Mouse (Mus musculus) liver, adult 2 months (tissue): ENCODE results near the gene Trim9. TPM values are rescaled to one million over a fixed set of nuclear protein-coding genes. Genes with fewer than 3 reads are reported as not detected.

Experiments
- DNase-seq: peaks from one replicate; pipeline ENCODE4 v3.0.0-alpha.2; 2011; ENCODE audit warnings: low read depth, low spot score; ENCODE audit errors: extremely low read depth
- H3K27ac ChIP-seq: fragments of 200-500 bp; replicated peaks from 2 replicates; pipeline ENCODE4 v1.5.1; 2012; ENCODE audit warnings: low read depth, mild to moderate bottlenecking, control low read depth, inconsistent platforms, low read length; ENCODE audit not compliant: insufficient read depth
- H3K27me3 ChIP-seq: fragments of 200-500 bp; 2 replicates; pipeline ENCODE4 v1.6.1; 2012; ENCODE audit warnings: mild to moderate bottlenecking, moderate library complexity, low read length, inconsistent platforms; ENCODE audit not compliant: control insufficient read depth, insufficient read depth
- H3K36me3 ChIP-seq: fragments of 200-500 bp; 2 replicates; pipeline ENCODE4 v1.6.1; 2012; ENCODE audit warnings: low read length, inconsistent platforms; ENCODE audit not compliant: control insufficient read depth, insufficient read depth
- H3K4me1 ChIP-seq: fragments of 200-500 bp; 2 replicates; pipeline ENCODE4 v1.6.1; 2011; ENCODE audit warnings: low read length; ENCODE audit not compliant: control insufficient read depth, insufficient read depth
- H3K4me3 ChIP-seq: fragments of 200-500 bp; 2 replicates; pipeline ENCODE4 v1.5.1; 2011; ENCODE audit warnings: low read depth, mild to moderate bottlenecking, control low read depth, low read length, moderate library complexity; ENCODE audit not compliant: insufficient read depth
- H3K79me2 ChIP-seq: fragments of 200-500 bp; 2 replicates; pipeline ENCODE4 v1.6.1; 2012; ENCODE audit warnings: inconsistent platforms, mild to moderate bottlenecking, low read length, moderate library complexity; ENCODE audit not compliant: control insufficient read depth, insufficient read depth
- H3K9ac ChIP-seq: fragments of 200-500 bp; 2 replicates; pipeline ENCODE4 v1.6.1; 2012; ENCODE audit warnings: low read depth, mild to moderate bottlenecking, control low read depth, inconsistent platforms, low read length
- CTCF ChIP-seq: fragments of 200-500 bp; IDR thresholded peaks from 2 replicates; pipeline ENCODE4 v1.5.1; 2011; ENCODE audit warnings: low read depth, low read length, control low read depth
- POLR2A ChIP-seq: fragments of 200-500 bp; IDR thresholded peaks from 2 replicates; pipeline ENCODE4 v1.6.1; 2011; ENCODE audit warnings: low read length, control low read depth; ENCODE audit not compliant: insufficient read depth; ENCODE audit errors: extremely low read depth
- WGBS: fragments of 180-500 bp; shearing (Covaris S2); methylation state at CpG from one replicate; pipeline ENCODE4 v1.1.7; 2018; 5-methylcytosine and 5-hydroxymethylcytosine counted together
- polyA plus RNA-seq: library from polyadenylated mRNA; depleted of rRNA; stranded (reverse); fragments of >200 nt; gene quantifications from 2 replicates; pipeline ENCODE4 v1.2.3, GENCODE M21; 2012
- total RNA-seq: library from RNA; depleted of rRNA; stranded (reverse); fragments of >200 nt; gene quantifications from 2 replicates; pipeline ENCODE4 v1.2.3, GENCODE M21; 2014

Gene Trim9
- total and polyA plus RNA-seq, 2 experiments: not detected

DNA sequence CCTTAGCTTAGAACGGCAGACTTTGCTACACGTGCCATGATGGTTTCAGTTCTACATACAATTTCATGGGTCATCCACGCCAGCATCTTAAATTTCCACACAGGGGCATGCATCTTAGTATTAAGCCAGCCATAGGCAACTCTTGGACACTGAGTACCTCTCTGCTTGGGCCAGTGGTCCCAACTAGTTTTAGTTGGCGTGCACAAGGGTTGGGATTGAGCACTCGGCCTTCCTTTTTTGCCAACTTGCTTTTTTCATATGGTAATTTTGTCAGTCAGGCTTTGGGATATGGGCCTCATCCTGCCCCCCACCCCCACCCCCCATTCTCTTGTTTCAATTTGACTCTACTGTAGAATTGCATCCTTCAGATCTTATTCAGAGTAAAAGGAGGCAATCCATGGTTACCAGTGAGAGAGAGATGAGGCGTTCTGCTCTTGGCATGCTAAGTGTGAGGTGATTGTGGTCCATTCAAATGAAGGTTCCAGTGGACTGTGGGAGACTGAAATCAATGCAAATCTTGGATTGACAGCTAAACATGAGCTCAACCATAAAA lies 14.1 kb downstream of the Trim9 start:
- Histone ChIP-seq H3K27me3 (no peaks in the 10 kb centered on the region), H3K79me2 (no peaks in the 10 kb centered on the region), H3K4me3 (no peak overlapping the region), H3K9ac (no peak overlapping the region), H3K36me3 (no peaks in the 10 kb centered on the region), H3K27ac (no peak overlapping the region), H3K4me1 (no peaks in the 10 kb centered on the region)
- DNase-seq: no peak
- TF ChIP-seq CTCF: no peak
- TF ChIP-seq POLR2A: no peak
- 85% methylated on average over 6 of the region's 6 CpGs for WGBS

DNA sequence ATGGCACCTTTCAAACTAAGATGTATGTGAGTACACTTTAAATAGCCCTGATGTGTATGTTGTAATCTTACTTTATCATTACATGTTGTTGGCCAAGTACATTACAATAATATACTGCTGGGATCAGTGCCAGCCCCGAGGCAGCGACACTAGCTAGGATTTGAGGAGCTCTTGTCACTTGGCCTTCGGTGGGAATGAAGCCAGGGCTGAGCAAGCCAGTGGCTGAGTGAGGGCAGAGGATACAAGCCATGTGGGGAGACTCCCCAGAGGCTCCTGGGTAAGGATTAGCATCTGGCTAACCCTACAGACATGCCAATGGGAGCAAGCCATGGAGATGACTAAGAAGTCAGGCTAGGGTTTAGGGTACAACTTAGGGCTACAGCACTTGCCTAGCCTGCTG lies 18.4 kb downstream of the Trim9 start:
- H3K36me3 ChIP-seq: no peaks in the 10 kb centered on the region
- DNase-seq: no peak
- H3K9ac ChIP-seq: no peak overlapping the region
- TF ChIP-seq CTCF (no peak), POLR2A (no peak)
- WGBS: 71% methylated on average over 3 of the region's 3 CpGs
- no peaks in the 10 kb centered on the region for H3K79me2 ChIP-seq
- no peak overlapping the region for H3K27ac ChIP-seq
- H3K27me3 ChIP-seq: no peaks in the 10 kb centered on the region
- H3K4me3 ChIP-seq: no peak overlapping the region
- H3K4me1 ChIP-seq: no peaks in the 10 kb centered on the region

DNA sequence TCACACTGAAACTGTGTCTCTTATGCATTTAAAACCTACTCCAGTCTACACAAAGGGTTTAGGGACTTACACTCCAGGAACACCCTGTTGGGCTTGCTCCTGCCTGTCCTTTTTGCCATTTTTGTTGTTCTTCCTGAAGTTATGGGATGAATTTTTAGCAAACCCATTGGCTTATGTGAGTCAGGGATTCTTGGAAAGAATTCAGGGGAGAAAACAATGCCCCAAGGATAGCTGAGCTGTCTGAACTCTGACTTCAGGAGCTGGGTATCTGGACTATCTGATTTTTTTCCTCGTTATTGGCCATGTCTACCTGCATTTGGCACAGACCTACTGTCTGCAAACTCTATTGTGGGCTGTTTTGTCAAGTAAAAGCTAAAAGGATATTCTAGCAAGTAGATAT lies 20.5 kb downstream of the Trim9 start:
- no peaks in the 10 kb centered on the region for H3K27me3 ChIP-seq
- H3K4me1 ChIP-seq: no peaks in the 10 kb centered on the region
- WGBS: 37% methylated on average over 1 of the region's 1 CpGs
- TF ChIP-seq POLR2A: no peak
- TF ChIP-seq CTCF: no peak
- no peak overlapping the region for H3K27ac ChIP-seq
- no peaks in the 10 kb centered on the region for H3K36me3 ChIP-seq
- DNase-seq: no peak
- no peaks in the 10 kb centered on the region for H3K79me2 ChIP-seq
- H3K4me3 ChIP-seq: no peak overlapping the region
- no peak overlapping the region for H3K9ac ChIP-seq

DNA sequence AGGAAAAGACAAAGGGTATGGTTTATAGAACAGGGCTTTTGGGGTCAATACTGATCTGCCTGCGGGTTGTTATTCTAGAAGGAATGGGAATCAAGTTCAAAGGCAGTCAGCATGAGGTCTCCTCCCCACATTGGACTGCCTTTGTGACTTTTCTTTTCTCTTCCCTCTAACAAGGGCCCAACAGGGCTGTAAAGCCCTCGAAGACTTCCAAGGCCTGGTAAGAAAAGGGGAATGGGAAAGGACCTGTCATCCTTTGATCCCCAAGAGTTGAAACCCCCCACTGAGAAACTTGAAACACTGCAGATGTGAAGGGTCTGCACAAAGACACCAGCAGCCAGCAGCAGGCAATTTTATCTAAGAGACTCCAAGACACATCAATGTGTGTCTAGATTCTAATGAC lies 21.0 kb downstream of the Trim9 start:
- TF ChIP-seq POLR2A (no peak), CTCF (no peak)
- no peaks in the 10 kb centered on the region for H3K27me3 ChIP-seq

DNA sequence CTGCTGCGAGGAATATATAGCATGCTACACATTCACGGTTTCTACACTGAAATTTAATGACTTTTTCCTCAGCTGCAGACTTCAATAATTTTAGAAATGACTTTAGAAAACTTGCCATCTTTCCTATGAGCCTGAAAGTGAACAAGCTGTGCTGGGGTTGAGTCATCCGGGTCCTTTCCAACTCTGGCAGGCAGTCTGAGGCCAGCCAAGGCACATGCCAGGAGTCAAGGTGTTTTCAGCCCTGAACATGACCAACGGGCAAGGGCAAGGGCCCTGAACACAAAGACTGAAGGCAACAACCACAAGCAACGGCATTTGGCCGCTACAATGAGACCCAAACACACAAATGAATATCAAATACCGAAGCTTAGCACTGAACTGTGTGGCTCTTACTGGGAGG lies 21.6 kb downstream of the Trim9 start:
- no peak overlapping the region for H3K4me3 ChIP-seq
- no peaks in the 10 kb centered on the region for H3K27me3 ChIP-seq
- H3K4me1 ChIP-seq: no peaks in the 10 kb centered on the region
- 84% methylated on average over 7 of the region's 7 CpGs for WGBS
- H3K79me2 ChIP-seq: no peaks in the 10 kb centered on the region
- no peak for TF ChIP-seq POLR2A
- no peak for TF ChIP-seq CTCF
- DNase-seq: no peak
- no peak overlapping the region for H3K27ac ChIP-seq
- no peak overlapping the region for H3K9ac ChIP-seq
- H3K36me3 ChIP-seq: no peaks in the 10 kb centered on the region

More for the DNA sequence above, 21.0 kb downstream of the Trim9 start:
- H3K27ac ChIP-seq: no peak overlapping the region
- H3K9ac ChIP-seq: no peak overlapping the region
- no peaks in the 10 kb centered on the region for H3K4me1 ChIP-seq
- 56% methylated on average over 2 of the region's 2 CpGs for WGBS
- no peak overlapping the region for H3K4me3 ChIP-seq
- no peaks in the 10 kb centered on the region for H3K36me3 ChIP-seq
- no peak for DNase-seq
- no peaks in the 10 kb centered on the region for H3K79me2 ChIP-seq

DNA sequence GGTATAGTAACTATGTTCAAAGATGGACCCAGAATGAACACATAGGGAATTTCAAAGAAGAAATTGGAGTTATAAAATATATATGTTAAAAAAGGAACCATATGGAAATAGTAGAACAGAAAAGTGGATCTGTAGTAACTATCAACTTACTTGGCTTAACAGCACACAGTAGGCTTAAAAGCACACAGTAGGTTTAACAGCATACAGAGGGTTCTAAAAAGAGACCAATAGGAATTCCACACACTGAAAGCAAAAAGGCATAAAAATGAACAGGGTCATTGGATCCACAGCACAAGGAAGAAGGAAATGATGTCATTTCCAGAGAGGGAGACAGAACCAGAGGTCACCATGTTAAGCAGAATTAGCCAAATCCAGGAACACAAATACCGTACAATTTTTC lies 24.6 kb downstream of the Trim9 start:
- no peaks in the 10 kb centered on the region for H3K27me3 ChIP-seq
- H3K9ac ChIP-seq: no peak overlapping the region
- no peak overlapping the region for H3K27ac ChIP-seq
- no peaks in the 10 kb centered on the region for H3K79me2 ChIP-seq
- 78% methylated on average over 1 of the region's 1 CpGs for WGBS
- H3K4me1 ChIP-seq: no peaks in the 10 kb centered on the region
- DNase-seq: no peak
- H3K4me3 ChIP-seq: no peak overlapping the region
- H3K36me3 ChIP-seq: no peaks in the 10 kb centered on the region
- TF ChIP-seq POLR2A (no peak), CTCF (no peak)
